Mouse (Mus musculus): Measurements from ENCODE around the gene Poc1a.

- TF ChIP-seq POLR2A (IDR thresholded peaks at IDR 0.05; ENCODE audit: insufficient read length, low read depth) (no peak), MYOG (IDR thresholded peaks at IDR 0.05; ENCODE audit: control insufficient read depth in 1 of 3, insufficient read depth in 1 of 3, insufficient read length in 2 of 3, low read depth in 2 of 3) (no peak), TCF12 (IDR thresholded peaks at IDR 0.05; ENCODE audit: insufficient read depth, poor library complexity, severe bottlenecking) (no peak), MYOD1 (IDR thresholded peaks at IDR 0.05; ENCODE audit: control insufficient read depth in 1 of 3, insufficient read length in 2 of 3, low read depth in 2 of 3) (no peak), E2F4 (IDR thresholded peaks at IDR 0.05; ENCODE audit: insufficient read depth) (no peak), CEBPB (IDR thresholded peaks at IDR 0.05; ENCODE audit: insufficient read depth, poor library complexity, severe bottlenecking) (no peak), REST (IDR thresholded peaks at IDR 0.05; ENCODE audit: insufficient read depth, insufficient read length) (no peak), USF1 (IDR thresholded peaks at IDR 0.05; ENCODE audit: low read depth) (no peak), SRF (IDR thresholded peaks at IDR 0.05; ENCODE audit: control insufficient read depth, insufficient read length, low read depth) (no peak), TCF3 (IDR thresholded peaks at IDR 0.05; ENCODE audit: insufficient read length, low read depth) (no peak)
Measured at GRCm38 (mm10) chr9:106312950-106313360, 32.1 kb downstream of the Poc1a start.

Measured in myocyte (in vitro differentiated cells).